Mouse (Mus musculus) ES-E14 (cell line): Measurements from ENCODE around the gene Cabp1.

Experiments used
- CHD2 ChIP-seq: IDR thresholded peaks from 2 replicates; pipeline ENCODE4 v1.6.1; 2014; ENCODE audit warnings: mild to moderate bottlenecking, low read depth, low read length, inconsistent platforms
- HCFC1 ChIP-seq: IDR thresholded peaks from 2 replicates; pipeline ENCODE4 v1.6.1; 2012; ENCODE audit warnings: low read length, inconsistent platforms, borderline replicate concordance; ENCODE audit not compliant: insufficient read depth
- MAFK ChIP-seq: IDR thresholded peaks from 2 replicates; pipeline ENCODE4 v1.6.1; 2014; ENCODE audit warnings: mild to moderate bottlenecking, low read depth, low read length, inconsistent platforms; ENCODE audit not compliant: insufficient read depth
- ZC3H11A ChIP-seq: IDR thresholded peaks from 2 replicates; pipeline ENCODE4 v1.6.1; 2012; ENCODE audit warnings: low read depth, mild to moderate bottlenecking, inconsistent platforms, low read length, borderline replicate concordance

GRCm38 (mm10) chr5:115191880-115192827, 2.0 kb downstream of the Cabp1 start:
- TF ChIP-seq ZC3H11A: no peak
- TF ChIP-seq CHD2: no peak
- TF ChIP-seq MAFK: no peak
- TF ChIP-seq HCFC1: no peak
